Mouse (Mus musculus): ENCODE data around the gene Btbd7. TPM values are rescaled to one million over a fixed set of nuclear protein-coding genes. Genes with fewer than 3 reads are reported as not detected.

Btbd7 gene
- 20.1 and 27.7 TPM in 2 replicates for polyA plus RNA-seq (2012; rRNA removed)

GRCm38 (mm10) chr12:102878031-102878823, at the start of gene Btbd7:
TSS of gene Btbd7 (minus strand) at chr12:102878471.
- peak; percentile 95 for DNase-seq (ENCODE audit: low spot score)

- DNase-seq (ENCODE audit: low spot score), result no peak
Measured at GRCm38 (mm10) chr12:102916073-102916472, 37.8 kb upstream of the Btbd7 start.

- DNase-seq (ENCODE audit: low spot score), result no peak
Measured at GRCm38 (mm10) chr12:102908191-102908590, 29.9 kb upstream of the Btbd7 start.

GRCm38 (mm10) chr12:102899091-102899490, 20.8 kb upstream of the Btbd7 start, which contains the start of gene Cox8c:
TSS of gene Cox8c (plus strand) at chr12:102899316.
- DNase-seq (ENCODE audit: low spot score), result no peak

- DNase-seq (ENCODE audit: low spot score), result no peak
Measured at GRCm38 (mm10) chr12:102888568-102888967, 10.3 kb upstream of the Btbd7 start.

GRCm38 (mm10) chr12:102887366-102887765, 9.1 kb upstream of the Btbd7 start:
- no peak for DNase-seq (ENCODE audit: low spot score)

- no peak for DNase-seq (ENCODE audit: low spot score)
Measured at GRCm38 (mm10) chr12:102885735-102886134, 7.5 kb upstream of the Btbd7 start.

GRCm38 (mm10) chr12:102878901-102879300, 630 bp upstream of the Btbd7 start:
- DNase-seq (ENCODE audit: low spot score), result no peak

- no peak for DNase-seq (ENCODE audit: low spot score)
Measured at GRCm38 (mm10) chr12:102877301-102878030, 805 bp downstream of the Btbd7 start.

- DNase-seq (ENCODE audit: low spot score), result no peak
Measured at GRCm38 (mm10) chr12:102870527-102870926, 7.7 kb downstream of the Btbd7 start.

GRCm38 (mm10) chr12:102869802-102870201, 8.5 kb downstream of the Btbd7 start:
- no peak for DNase-seq (ENCODE audit: low spot score)

GRCm38 (mm10) chr12:102860806-102861205, 17.5 kb downstream of the Btbd7 start:
- DNase-seq (ENCODE audit: low spot score), result no peak

- DNase-seq (ENCODE audit: low spot score), result no peak
Measured at GRCm38 (mm10) chr12:102838271-102838670, 40.0 kb downstream of the Btbd7 start.

GRCm38 (mm10) chr12:102832746-102833300, 45.4 kb downstream of the Btbd7 start:
- DNase-seq (ENCODE audit: low spot score), result no peak

GRCm38 (mm10) chr12:102831888-102832287, 46.4 kb downstream of the Btbd7 start:
- no peak for DNase-seq (ENCODE audit: low spot score)

- no peak for DNase-seq (ENCODE audit: low spot score)
Measured at GRCm38 (mm10) chr12:102827119-102827518, 51.2 kb downstream of the Btbd7 start.

- no peak for DNase-seq (ENCODE audit: low spot score)
Measured at GRCm38 (mm10) chr12:102826399-102826798, 51.9 kb downstream of the Btbd7 start.

GRCm38 (mm10) chr12:102814858-102815257, 63.4 kb downstream of the Btbd7 start:
- DNase-seq (ENCODE audit: low spot score), result no peak

GRCm38 (mm10) chr12:102799528-102799927, 78.7 kb downstream of the Btbd7 start:
- no peak for DNase-seq (ENCODE audit: low spot score)

GRCm38 (mm10) chr12:102787927-102788326, 90.3 kb downstream of the Btbd7 start:
- DNase-seq (ENCODE audit: low spot score), result no peak

- DNase-seq (ENCODE audit: low spot score), result no peak
Measured at GRCm38 (mm10) chr12:102785593-102785985, 92.7 kb downstream of the Btbd7 start.

- no peak for DNase-seq (ENCODE audit: low spot score)
Measured at GRCm38 (mm10) chr12:102784899-102785592, 93.2 kb downstream of the Btbd7 start.
